Mouse (Mus musculus): ENCODE measurements at regions not wholly inside any gene's neighbourhood (a gene's known extent, or its start where the extent isn't known, plus 50 kb on each side); places are given as distances from the start of the nearest gene placed in this dataset.

DNA sequence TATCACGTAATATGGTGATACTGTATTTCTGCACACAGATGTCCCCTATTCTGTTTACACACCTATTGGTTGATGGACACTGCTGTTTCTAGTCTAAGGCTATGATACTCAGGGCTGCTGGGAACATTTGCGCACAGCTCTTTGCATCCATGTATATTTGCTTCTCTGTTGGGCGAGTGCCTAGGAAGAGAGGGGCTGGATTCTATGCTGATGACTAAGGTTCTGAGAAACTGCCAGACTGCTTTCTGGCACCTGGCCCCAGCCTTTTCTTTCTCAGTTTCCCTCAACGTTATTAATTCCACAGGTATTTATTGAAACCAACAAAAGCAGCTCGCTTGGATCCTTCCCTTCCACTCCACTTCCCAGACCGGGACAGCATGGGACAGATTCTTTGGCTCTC lies 142.2 kb upstream of the Rybp start:
- in situ Hi-C loops (cut with MboI; ENCODE audit: unreplicated experiment in 2 of 2), result no loop called here

DNA sequence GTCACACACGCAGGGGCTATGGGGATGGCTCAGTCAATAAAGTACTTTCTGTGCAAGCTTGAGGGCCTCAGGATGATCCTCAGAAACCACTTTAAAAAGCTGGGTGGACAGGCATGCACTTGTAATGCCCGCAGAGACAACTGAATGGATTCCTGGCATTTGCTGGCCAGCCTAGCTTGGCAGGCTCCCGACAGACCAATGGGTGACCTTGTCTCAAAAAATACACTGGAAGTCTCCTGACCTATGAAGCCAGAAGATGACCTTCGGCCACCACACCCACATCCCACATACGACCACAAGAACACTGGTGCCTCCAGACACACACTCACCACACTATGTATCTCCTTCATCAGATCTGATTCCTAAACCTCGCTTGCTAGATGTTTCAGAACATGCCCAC lies 141.5 kb upstream of the Rybp start:
- in situ Hi-C loops (cut with MboI; ENCODE audit: unreplicated experiment in 2 of 2), result no loop called here

DNA sequence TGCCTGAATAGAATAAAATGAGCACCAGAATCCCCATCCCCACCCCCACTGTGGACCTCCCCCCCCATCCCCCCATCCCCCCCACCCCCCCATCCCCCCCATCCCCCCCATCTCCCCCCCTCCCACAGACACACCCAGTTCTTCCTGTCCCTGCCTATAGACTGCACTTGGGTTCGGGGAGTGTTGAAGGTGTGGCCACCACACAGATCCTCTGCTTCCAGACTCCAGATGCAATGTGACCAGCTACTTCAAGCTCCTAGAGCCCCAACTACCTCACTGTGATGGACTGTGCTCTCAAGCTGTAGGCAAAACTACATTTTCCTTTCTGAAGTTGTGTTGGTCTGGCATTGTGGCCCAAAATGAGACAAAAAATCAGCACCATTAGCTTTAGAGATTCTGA lies 138.3 kb upstream of the Rybp start:
- in situ Hi-C loops (cut with MboI; ENCODE audit: unreplicated experiment in 2 of 2), result no loop called here

DNA sequence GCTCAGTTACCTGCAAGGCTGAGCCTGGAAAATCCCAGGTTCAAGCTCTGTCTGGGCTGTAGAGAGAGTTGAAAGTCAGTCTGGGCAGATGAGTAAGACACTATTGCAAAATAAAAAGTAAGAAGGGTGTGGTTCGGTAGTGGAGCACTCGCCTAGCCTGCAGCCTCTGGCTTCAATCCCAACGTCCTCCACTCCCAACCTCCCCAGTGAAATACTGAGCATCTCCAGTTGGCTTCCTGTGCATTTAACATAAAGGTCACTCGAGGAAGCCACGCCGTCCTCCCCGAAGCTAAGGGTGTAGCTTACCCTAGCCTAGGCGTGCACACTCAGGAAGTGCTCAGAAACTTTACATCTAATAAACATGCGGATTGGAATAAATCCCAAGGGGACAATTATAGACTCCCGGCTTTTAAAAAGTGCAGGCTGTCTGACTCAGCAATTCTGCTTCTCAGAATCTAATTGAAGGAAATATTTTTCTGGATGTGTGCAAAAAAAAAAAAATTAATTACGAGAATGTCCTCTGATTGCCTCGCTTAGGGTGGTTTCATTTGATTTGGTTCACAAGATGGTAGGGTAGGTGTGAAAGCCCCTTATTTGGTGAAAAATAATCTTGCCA lies 137.6 kb upstream of the Rybp start:
- in situ Hi-C loops (cut with MboI; ENCODE audit: unreplicated experiment in 2 of 2), result no loop called here

DNA sequence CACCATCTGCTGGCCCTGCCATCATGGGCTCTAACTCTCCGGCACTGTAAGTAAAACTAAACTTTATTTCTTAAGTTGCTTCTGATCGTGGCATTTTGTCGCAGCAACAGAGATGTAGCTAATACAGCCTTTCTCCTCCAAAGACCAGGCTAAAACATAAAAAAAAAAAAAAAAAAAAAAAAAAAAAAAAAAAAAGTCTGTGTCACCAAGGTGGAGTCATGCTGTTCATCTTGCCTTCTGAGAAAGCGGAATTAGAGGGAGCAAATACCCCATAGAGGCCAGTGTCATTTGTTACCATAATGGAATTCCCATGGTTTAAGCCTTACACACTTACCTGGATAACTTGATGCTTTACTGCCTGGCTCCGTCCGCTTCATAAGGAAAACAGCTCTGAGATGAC lies 136.9 kb upstream of the Rybp start:
- in situ Hi-C loops (cut with MboI; ENCODE audit: unreplicated experiment in 2 of 2), result no loop called here

DNA sequence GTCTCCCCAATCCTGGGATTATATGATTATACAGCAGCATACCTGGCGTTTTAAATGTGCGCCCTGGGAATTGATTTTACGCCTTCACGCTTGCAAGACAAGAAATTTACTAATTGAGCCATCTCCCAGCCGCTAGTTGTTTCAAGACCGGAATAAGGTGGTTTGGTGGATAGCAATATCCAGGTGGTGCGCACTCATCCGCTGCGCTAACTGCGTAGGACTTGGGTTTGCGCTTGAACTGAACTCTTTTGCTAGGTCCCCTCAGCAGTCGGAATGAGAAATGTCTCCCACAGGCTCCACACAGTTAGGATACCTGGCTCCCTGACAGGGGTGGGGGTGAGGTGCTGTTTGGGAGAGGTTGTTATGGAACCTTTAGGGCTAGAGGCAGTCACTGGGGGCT lies 136.4 kb upstream of the Rybp start:
- in situ Hi-C loops (cut with MboI; ENCODE audit: unreplicated experiment in 2 of 2), result no loop called here

DNA sequence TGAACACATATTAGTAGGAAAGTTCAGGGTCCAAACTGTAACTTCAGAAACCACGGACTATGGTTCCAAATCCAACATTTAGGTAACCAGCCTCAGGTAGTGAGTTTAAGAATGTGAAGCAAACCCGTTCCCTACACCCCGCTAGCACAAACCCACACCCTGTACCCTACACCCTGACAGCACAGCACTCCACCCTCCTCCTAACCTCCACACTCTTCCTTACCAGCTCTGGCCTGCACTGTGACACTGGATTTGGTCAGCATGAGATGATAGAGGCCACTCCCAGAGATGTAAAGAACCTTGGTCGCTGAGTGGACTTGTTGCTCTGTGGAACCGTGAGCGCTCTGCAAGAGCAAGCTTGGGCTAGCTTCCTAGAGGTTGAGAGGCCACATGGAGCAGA lies 135.3 kb upstream of the Rybp start:
- in situ Hi-C loops (cut with MboI; ENCODE audit: unreplicated experiment in 2 of 2), result no loop called here

DNA sequence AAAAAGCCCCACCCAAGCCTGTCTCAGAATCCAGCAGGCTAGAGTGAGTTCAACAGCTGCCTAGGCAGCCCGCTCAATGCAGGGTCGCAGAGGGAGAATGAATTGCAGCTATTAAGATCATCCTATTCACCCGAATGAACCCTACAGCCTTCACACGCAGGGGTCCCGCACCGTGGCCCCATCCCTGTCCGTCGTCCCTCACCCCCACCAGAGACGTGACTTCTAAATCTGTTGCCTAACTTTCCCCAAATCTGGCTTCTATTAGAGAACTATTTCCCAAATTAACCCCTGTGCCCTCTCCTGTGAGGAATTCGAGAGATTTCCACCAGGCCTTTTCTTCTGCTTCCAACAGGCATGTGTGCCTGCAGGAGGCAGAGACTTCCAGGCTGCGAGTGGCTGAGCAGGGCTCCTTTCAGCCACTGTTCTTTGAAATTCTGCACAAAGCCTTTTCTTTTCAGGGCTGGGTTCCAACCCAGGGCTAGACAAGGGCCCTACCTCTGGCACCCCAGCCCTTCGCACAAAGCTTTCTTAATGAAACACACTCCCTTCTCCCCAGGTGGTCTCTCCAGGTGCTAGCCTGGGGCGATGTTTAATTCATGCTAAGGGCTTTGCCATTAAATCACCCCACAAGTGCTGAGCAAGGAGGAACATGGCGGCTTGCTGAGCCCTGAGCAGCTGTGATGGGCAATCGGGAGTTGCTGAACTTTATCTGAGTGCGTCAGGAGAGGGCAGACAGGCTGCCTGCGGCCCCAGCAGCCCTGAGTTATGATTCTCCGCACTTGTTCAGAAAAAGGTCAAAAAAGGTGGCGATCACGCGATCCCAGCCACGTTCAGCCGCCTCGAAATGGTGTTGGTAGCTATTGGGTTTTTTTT lies 134.7 kb upstream of the Rybp start:
- in situ Hi-C loops (cut with MboI; ENCODE audit: unreplicated experiment in 2 of 2), result no loop called here

DNA sequence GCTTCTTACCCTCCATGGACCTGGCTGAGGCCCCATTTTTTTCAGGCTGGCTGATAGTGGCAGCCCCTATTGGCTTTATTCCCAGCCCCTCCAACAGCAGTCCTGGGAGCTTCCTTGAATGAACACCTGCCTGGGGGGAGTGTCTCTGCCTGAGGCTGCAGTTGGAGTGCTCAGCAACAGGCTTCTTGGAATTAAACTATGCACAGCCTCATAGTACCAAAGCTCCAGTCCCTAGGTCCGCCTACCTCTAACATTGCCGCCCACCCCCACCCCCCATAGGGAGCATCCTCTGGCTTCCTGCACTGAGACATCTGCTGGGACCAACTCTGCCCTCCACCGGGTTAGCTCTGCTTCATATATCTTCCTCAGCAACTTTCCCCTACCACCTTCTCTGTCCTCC lies 133.3 kb upstream of the Rybp start:
- in situ Hi-C loops (cut with MboI; ENCODE audit: unreplicated experiment in 2 of 2), result no loop called here

DNA sequence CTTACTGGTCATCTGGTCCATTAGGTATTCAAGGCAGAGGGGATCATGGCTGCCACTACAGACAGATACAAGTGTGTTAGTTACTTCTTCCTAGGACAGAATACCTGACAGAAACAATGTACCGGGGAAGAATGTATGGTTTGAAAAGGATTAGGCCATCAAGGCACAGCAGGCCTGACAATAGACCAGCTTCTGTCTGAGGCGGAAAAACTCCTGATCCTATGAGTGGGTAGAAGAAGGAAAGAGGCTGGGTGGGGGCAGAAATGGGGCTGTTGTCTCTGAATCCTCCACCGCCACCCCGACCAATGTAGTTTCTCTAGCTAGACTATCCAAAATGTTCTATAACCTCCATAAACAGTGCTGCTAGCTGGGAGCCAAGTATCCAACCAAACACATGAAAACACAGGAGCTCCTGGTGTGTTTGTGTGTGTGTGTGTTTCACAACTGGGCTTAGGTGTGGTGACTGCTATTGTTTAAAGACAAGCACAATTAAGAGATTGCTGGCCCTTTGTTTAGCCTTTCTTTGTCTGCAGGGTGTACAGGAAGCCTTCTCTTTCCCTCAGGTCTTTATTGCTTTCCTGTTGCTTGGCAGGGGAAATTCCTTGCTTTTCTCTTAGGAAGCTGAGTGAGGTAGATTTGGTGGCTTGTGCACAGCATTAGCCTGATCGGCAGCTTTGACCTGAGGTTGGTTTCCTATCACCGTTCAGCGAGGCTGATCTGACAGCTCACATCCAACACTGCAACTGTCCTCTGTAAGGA lies 132.7 kb upstream of the Rybp start:
- in situ Hi-C loops (cut with MboI; ENCODE audit: unreplicated experiment in 2 of 2), result no loop called here

DNA sequence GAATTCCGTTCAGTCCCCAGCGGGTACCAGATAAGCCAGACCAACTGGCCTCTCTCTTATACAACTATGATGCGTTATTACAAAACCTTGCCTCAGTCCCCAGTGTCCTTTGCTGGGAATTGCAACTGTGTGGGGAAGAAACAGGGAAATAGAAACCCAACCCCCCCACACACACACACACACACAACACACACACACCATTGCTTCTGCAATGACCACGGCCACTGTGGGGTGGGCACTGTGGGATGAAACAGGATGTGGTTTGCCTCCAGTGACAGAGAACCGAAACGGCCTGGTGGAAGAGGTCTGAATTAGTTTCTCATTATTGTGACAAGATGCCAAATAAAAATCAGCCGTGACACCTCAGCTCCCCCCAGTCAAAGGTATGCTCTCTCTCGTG lies 128.8 kb upstream of the Rybp start:
- in situ Hi-C loops (cut with MboI; ENCODE audit: unreplicated experiment in 2 of 2), result no loop called here

DNA sequence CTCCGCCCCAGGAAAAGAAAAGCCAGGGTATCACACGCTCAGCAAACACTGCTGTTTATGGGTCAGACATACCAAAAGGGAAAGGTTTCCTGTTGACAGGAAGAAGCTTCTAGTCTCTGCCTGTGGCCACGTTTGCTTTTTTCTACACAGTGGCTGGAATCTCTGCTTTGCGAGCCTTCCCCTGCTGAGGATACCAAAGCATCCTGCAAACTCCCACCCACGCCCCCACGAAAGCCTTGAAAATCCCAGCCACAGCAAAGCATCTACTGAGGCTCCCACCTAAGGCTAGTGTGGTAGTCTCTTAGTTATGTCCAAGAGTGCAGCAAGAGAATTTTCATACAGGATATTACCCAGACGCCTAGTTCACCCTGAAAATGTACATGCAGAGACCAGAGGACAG lies 128.2 kb upstream of the Rybp start:
- in situ Hi-C loops (cut with MboI; ENCODE audit: unreplicated experiment in 2 of 2), result no loop called here

DNA sequence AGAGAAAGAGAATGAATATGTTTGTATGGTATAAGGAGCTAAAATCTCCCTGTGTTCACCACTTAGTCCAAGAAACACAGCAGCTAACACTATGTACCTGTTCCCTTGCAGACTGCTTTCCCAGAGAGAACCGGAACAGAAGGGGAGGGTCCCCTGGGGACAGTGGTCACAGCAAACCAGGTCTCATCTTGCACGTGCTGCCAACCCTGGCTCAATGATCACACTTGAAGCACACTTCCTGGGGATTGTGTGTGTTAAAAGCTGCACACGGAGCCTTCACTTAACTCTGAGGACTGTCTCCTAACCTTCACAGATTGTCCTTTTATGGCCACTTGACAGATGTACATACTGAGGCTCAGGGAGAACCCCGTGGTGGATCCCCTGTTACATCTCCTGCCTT lies 127.6 kb upstream of the Rybp start:
- in situ Hi-C loops (cut with MboI; ENCODE audit: unreplicated experiment in 2 of 2), result no loop called here

DNA sequence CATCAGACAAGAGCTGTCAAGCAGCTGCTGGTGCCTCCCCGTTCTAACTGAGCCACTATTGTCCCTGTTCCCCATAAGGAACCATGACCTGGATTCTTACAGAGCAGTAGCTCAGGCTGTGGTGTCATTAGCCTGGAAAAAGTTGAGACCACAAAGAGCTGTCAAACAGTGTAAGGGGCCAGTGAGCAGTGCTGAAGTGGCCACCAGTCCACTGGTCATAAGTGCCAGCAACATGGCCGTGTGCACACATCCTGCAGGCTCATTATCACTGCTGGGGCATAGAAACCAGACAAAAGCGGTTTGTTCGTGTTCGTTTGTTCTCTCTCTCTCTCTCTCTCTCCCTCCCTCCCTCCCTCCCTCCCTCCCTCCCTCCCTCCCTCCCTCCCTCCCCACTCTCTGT lies 125.2 kb upstream of the Rybp start:
- in situ Hi-C loops (cut with MboI; ENCODE audit: unreplicated experiment in 2 of 2), result no loop called here

DNA sequence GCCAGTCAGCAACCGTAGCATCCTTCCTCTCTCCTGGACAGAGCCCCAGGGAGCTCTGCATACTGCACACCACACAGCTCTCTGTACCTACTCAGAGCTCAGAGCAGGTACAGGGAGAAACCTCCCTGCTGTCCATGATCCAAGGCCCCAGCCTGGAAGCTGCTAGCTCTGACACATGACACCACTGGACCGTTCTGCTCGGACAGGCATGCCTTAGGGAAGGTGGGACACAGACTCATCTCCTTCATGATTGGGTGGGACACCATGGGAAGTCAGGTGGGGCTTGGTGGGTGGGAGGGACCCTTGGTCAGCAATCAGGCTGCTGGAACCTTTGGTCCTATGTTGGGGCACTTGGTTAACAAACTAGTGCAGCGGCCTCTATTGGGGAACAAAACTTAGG lies 124.7 kb upstream of the Rybp start:
- in situ Hi-C loops (cut with MboI; ENCODE audit: unreplicated experiment in 2 of 2), result no loop called here

DNA sequence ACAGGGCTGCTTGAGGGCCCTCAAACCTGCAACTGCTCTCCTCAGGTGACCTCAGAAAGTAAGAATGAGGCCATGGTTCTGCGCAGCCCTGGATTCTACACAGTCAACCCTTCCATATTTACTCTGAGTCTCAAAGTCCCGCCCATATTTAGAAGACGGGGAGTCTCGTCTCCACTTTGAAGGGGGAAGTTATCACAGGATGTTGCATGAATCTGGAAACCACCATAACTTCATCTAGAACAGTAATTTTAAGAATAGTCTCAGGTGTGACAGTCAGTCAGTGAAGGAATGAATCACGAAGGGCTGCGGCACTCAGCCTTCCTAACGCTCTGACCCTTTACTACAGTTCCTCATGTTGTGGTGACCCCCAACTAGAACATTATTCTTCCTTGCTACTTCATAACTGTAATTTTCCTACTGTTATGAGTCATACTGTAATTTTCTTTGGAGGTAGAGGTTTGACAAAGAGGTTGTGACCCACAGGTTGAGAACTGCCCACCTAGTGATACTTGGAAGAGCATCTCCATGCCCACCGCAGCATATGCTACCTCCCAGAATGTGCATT lies 122.9 kb upstream of the Rybp start:
- in situ Hi-C loops (cut with MboI; ENCODE audit: unreplicated experiment in 2 of 2), result no loop called here

DNA sequence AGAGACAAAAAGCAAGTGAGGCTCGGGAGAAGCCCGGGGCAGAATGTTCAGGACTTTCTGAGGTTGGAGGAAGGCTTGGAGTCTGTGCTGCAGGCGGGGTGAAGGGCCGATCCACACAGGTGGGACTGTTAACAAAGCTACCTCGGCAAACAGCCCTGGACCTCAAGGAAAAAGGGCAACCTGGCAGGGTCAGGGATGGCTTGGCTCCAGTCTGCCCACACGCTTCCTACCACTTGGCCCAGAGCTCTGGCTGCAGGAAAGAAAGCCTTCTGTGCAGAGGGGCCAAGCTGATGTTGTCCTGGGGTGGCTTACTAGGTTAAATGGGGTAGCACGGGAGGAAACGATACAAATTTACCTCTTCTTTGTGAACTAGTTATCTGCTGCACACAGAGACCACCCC lies 121.5 kb upstream of the Rybp start:
- in situ Hi-C loops (cut with MboI; ENCODE audit: unreplicated experiment in 2 of 2), result no loop called here

DNA sequence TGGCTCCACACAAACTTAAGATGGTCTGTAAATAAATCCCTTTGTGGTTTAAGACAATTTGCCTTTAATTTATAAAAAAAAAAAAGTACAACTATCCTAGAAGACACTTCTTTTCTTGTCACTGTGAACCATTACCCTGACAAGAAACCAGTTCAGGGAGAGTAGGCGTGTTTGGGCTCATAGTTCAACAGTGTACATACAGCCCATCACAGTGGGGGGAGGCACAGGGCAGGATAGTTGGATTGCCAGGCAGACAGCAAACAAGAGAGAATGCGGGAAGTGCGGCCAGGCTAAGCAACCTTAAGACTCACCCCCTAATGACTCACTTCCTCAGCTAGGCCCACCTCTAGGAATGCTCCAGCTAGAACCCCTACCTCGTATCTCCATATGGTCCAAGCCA lies 119.2 kb upstream of the Rybp start:
- in situ Hi-C loops (cut with MboI; ENCODE audit: unreplicated experiment in 2 of 2), result no loop called here

DNA sequence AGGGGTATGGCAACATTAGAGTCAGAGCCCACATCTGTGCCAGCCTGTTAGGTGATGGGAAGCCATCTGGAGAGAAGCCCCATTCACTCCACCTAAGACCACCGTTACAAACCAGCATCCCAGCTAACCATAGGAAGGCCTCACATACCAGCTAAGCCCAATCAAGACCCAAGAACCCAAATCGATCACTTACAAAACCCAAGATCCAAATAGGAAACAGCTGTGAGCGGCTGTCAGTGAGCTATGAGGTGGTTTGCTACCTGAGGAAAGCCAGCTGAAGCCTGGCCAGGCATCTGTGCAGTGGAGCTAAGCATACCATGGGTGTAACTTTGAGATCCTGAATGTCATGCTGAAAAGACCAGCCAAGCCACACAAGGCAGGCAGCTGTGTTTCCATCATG lies 116.9 kb upstream of the Rybp start:
- in situ Hi-C loops (cut with MboI; ENCODE audit: unreplicated experiment in 2 of 2), result no loop called here

DNA sequence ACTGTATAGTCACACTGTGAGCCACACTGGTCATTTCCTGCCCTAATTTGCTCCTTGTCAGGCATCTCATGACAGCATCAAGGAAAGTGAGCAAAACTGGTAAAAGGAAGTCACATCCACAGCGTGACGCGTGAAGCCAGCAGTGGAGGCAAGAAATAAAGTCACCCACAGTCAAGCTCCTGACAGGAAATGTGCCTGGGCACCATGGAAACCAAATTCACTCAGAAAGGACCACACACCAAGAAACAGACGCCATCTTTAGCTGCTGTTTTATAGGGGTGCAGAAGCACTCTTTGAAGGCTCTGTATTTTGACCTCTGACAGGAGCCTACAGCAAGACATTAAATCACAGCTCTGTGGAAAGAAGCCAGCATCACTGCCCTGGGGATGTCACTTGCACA lies 115.4 kb upstream of the Rybp start:
- in situ Hi-C loops (cut with MboI; ENCODE audit: unreplicated experiment in 2 of 2), result no loop called here

DNA sequence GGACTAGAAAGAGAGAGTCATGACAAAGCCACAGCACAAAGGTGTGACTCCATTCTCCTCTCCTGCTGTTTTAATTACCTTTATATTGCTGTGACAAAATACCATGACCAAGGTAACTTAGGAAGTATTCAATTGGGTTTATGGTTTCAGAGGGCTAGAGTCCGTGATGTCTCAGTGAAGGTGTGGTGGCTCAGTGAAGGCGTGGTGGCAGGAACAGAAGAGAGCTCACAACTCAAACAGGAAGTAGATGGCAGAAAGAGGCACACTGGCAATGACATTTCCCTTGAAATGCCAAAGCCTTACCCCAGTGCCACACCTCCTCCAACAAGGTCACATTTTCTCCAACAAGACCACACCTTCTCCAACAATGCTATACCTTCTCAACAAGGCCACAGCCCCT lies 114.4 kb upstream of the Rybp start:
- in situ Hi-C loops (cut with MboI; ENCODE audit: unreplicated experiment in 2 of 2), result no loop called here
